Mouse (Mus musculus) heart, postnatal 36 days (tissue): Measurements from ENCODE around the gene Wfdc6b. TPM values are rescaled to one million over a fixed set of nuclear protein-coding genes. Genes with fewer than 3 reads are reported as not detected.

Experiments used
- DNase-seq, 2 experiments: peaks; one replicate each; pipeline ENCODE4 v3.0.0; 2021 to 2022
- intact Hi-C: fragments of 180-260 bp; cut with DNase I; formaldehyde crosslinking; loops from one replicate; pipeline ENCODE4 v1.15.1; 2025
- total RNA-seq, 2 experiments: library from RNA; stranded (reverse); gene quantifications; 2 replicates each; pipeline ENCODE4 v1.2.3; 2021

Gene Wfdc6b
- total RNA-seq, 2 experiments from 2014 or later = not detected

DNA sequence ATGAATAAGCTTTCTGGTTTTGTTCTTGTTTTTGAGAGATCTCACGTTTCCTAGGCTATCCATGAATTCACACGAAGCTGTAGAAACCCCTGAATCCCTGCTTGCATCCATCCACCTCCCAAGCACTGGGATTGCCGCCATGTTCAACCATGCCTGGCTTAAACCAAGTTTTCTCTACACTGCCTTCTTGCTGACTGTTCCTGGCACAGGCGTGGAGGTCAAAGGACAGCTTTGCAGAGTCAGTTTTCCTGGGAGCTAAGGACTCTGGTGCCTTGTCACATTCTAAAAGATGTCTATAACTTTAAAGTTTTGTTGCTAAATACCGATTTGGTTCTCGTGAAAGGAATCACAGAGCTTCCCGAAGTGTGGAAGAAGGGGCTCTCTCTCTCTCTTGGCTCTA lies 51.5 kb downstream of the Wfdc6b start:
- no peak for DNase-seq
- intact Hi-C loops = no loop called here

Other genes with a start within 250 kb of the Wfdc6b start
- 10 to 100 TPM in 1 of 2 experiments, 1 to 10 TPM in 1; 8.0 to 11.0 TPM for gene Slpi, start 224.4 kb upstream of the Wfdc6b start, total RNA-seq
- gene Rbpjl, start 210.4 kb upstream of the Wfdc6b start, total RNA-seq = not detected
- under 1 TPM; 0.51 to 0.75 TPM for gene Matn4, start 208.4 kb upstream of the Wfdc6b start, total RNA-seq
- 10 to 100 TPM; 20.6 to 20.7 TPM for gene Sdc4, start 169.6 kb upstream of the Wfdc6b start, total RNA-seq
- 10 to 100 TPM; 23.0 to 24.6 TPM for gene Sys1, start 156.6 kb upstream of the Wfdc6b start, total RNA-seq
- 1 to 10 TPM; 7.6 to 7.7 TPM for gene Gm20458, start 152.6 kb upstream of the Wfdc6b start, total RNA-seq
- gene Trp53tg5, start 139.8 kb upstream of the Wfdc6b start, total RNA-seq = not detected
- gene Dbndd2, start 127.4 kb upstream of the Wfdc6b start, total RNA-seq = 10 to 100 TPM; 14.3 to 15.8 TPM
- gene Pigt, start 116.0 kb upstream of the Wfdc6b start, total RNA-seq = 10 to 100 TPM; 34.2 to 35.6 TPM
- gene Wfdc2, start 51.1 kb upstream of the Wfdc6b start, total RNA-seq = 1 to 10 TPM; 1.0 to 1.2 TPM
- not detected for gene Spint3, start 40.1 kb upstream of the Wfdc6b start, total RNA-seq
- under 1 TPM in 1 of 2 experiments, not detected in 1; 0.53 TPM for gene Wfdc6a, start 28.1 kb upstream of the Wfdc6b start, total RNA-seq
- not detected for gene Eppin, start 19.9 kb upstream of the Wfdc6b start, total RNA-seq
- not detected for gene Wfdc8, start 104 bp downstream of the Wfdc6b start, total RNA-seq
- gene Wfdc16, start 25.3 kb downstream of the Wfdc6b start, total RNA-seq = not detected
- not detected for gene Wfdc10, start 42.5 kb downstream of the Wfdc6b start, total RNA-seq
- gene Wfdc9, start 43.1 kb downstream of the Wfdc6b start, total RNA-seq = not detected
- gene Wfdc11, start 60.6 kb downstream of the Wfdc6b start, total RNA-seq = not detected
- not detected for gene Wfdc13, start 71.6 kb downstream of the Wfdc6b start, total RNA-seq
- not detected for gene Spint4, start 85.0 kb downstream of the Wfdc6b start, total RNA-seq
- not detected for gene Spint5, start 101.8 kb downstream of the Wfdc6b start, total RNA-seq
- not detected for gene Wfdc3, start 132.4 kb downstream of the Wfdc6b start, total RNA-seq
- gene Dnttip1, start 132.5 kb downstream of the Wfdc6b start, total RNA-seq = 10 to 100 TPM; 22.8 to 29.3 TPM
- 1 to 10 TPM; 2.5 to 3.1 TPM for gene Ube2c, start 156.4 kb downstream of the Wfdc6b start, total RNA-seq
- not detected for gene Tnnc2, start 166.4 kb downstream of the Wfdc6b start, total RNA-seq
- 10 to 100 TPM; 23.4 to 29.0 TPM for gene Snx21, start 172.3 kb downstream of the Wfdc6b start, total RNA-seq
- 10 to 100 TPM; 10.4 to 13.0 TPM for gene Acot8, start 191.4 kb downstream of the Wfdc6b start, total RNA-seq
- gene Zswim3, start 191.6 kb downstream of the Wfdc6b start, total RNA-seq = 1 to 10 TPM; 2.5 to 2.7 TPM
- gene Zswim1, start 209.2 kb downstream of the Wfdc6b start, total RNA-seq = 1 to 10 TPM; 4.2 to 4.5 TPM
- under 1 TPM; 0.46 to 0.78 TPM for gene Spata25, start 215.0 kb downstream of the Wfdc6b start, total RNA-seq
- gene Ctsa, start 219.4 kb downstream of the Wfdc6b start, total RNA-seq = 100 to 1,000 TPM; 103 to 106 TPM
- gene Neurl2, start 219.9 kb downstream of the Wfdc6b start, total RNA-seq = 10 to 100 TPM; 46.2 to 51.4 TPM
- 10 to 100 TPM; 40.3 to 46.3 TPM for gene Pltp, start 244.2 kb downstream of the Wfdc6b start, total RNA-seq